Mouse (Mus musculus): ENCODE measurements at regions not wholly inside any gene's neighbourhood (a gene's known extent, or its start where the extent isn't known, plus 50 kb on each side); places are given as distances from the start of the nearest gene placed in this dataset.
"Not testable (repeated sequence)": the region's sequence is repeated elsewhere in the genome, so short reads cannot be mapped to it uniquely, and the experiment has no call there.

- DNase-seq (ENCODE audit: extremely low read depth, insufficient read length, low spot score): no peak
Measured at GRCm38 (mm10) chr2:114723971-114724666, 69.4 kb upstream of the Dph6 start.

GRCm38 (mm10) chr2:114727197-114727596, 72.4 kb upstream of the Dph6 start:
- DNase-seq (ENCODE audit: extremely low read depth, insufficient read length, low spot score): no peak

- no peak for DNase-seq (ENCODE audit: extremely low read depth, insufficient read length, low spot score)
Measured at GRCm38 (mm10) chr2:114734861-114735569, 80.3 kb upstream of the Dph6 start.

- DNase-seq (ENCODE audit: extremely low read depth, insufficient read length, low spot score): no peak
Measured at GRCm38 (mm10) chr2:114739421-114740212, 84.9 kb upstream of the Dph6 start.

- DNase-seq (ENCODE audit: extremely low read depth, insufficient read length, low spot score): no peak
Measured at GRCm38 (mm10) chr2:114763276-114763675, 108.5 kb upstream of the Dph6 start.

GRCm38 (mm10) chr2:114773723-114774122, 119.0 kb upstream of the Dph6 start:
- DNase-seq (ENCODE audit: extremely low read depth, insufficient read length, low spot score): not testable (repeated sequence)

- no peak for DNase-seq (ENCODE audit: extremely low read depth, insufficient read length, low spot score)
Measured at GRCm38 (mm10) chr2:114774278-114774677, 119.5 kb upstream of the Dph6 start.

- no peak for DNase-seq (ENCODE audit: extremely low read depth, insufficient read length, low spot score)
Measured at GRCm38 (mm10) chr2:114775532-114775931, 120.8 kb upstream of the Dph6 start.

GRCm38 (mm10) chr2:114776176-114776575, 121.4 kb upstream of the Dph6 start:
- DNase-seq (ENCODE audit: extremely low read depth, insufficient read length, low spot score): no peak

GRCm38 (mm10) chr2:114782450-114782849, 127.7 kb upstream of the Dph6 start:
- no peak for DNase-seq (ENCODE audit: extremely low read depth, insufficient read length, low spot score)

GRCm38 (mm10) chr2:114784191-114784590, 129.4 kb upstream of the Dph6 start:
- DNase-seq (ENCODE audit: extremely low read depth, insufficient read length, low spot score): no peak

GRCm38 (mm10) chr2:114788251-114788650, 133.5 kb upstream of the Dph6 start:
- DNase-seq (ENCODE audit: extremely low read depth, insufficient read length, low spot score): no peak

GRCm38 (mm10) chr2:114796630-114797290, 142.0 kb upstream of the Dph6 start:
- no peak for DNase-seq (ENCODE audit: extremely low read depth, insufficient read length, low spot score)

GRCm38 (mm10) chr2:114797291-114797650, 142.5 kb upstream of the Dph6 start:
- DNase-seq (ENCODE audit: extremely low read depth, insufficient read length, low spot score): no peak

GRCm38 (mm10) chr2:114803241-114803640, 148.5 kb upstream of the Dph6 start:
- DNase-seq (ENCODE audit: extremely low read depth, insufficient read length, low spot score): no peak

GRCm38 (mm10) chr2:114803928-114804327, 149.2 kb upstream of the Dph6 start:
- DNase-seq (ENCODE audit: extremely low read depth, insufficient read length, low spot score): no peak

GRCm38 (mm10) chr2:114805436-114806047, 150.8 kb upstream of the Dph6 start:
- DNase-seq (ENCODE audit: extremely low read depth, insufficient read length, low spot score): no peak

GRCm38 (mm10) chr2:114808046-114808445, 153.3 kb upstream of the Dph6 start:
- no peak for DNase-seq (ENCODE audit: extremely low read depth, insufficient read length, low spot score)

- DNase-seq (ENCODE audit: extremely low read depth, insufficient read length, low spot score): no peak
Measured at GRCm38 (mm10) chr2:114812141-114812902, 157.6 kb upstream of the Dph6 start.

GRCm38 (mm10) chr2:114812903-114813290, 158.1 kb upstream of the Dph6 start:
- DNase-seq (ENCODE audit: extremely low read depth, insufficient read length, low spot score): no peak
